Mouse (Mus musculus) 3134 (cell line): ENCODE results near the gene Slc38a4.

Experiments used
- DNase-seq: peaks from one replicate; pipeline ENCODE4 v3.0.0-alpha.2; 2011; ENCODE audit warnings: low spot score; ENCODE audit not compliant: insufficient read length; ENCODE audit errors: extremely low read depth

Slc38a4 gene

GRCm38 (mm10) chr15:97054767-97055489 is 828 bp downstream of the Slc38a4 start:
- no peak for DNase-seq

- no peak for DNase-seq
These were observed 1.6 kb downstream of the Slc38a4 start for GRCm38 (mm10) chr15:97054131-97054530.

GRCm38 (mm10) chr15:97050436-97050835 is 5.3 kb downstream of the Slc38a4 start:
- DNase-seq = no peak

GRCm38 (mm10) chr15:97050011-97050410 is 5.7 kb downstream of the Slc38a4 start:
- no peak for DNase-seq

GRCm38 (mm10) chr15:97049281-97049841 is 6.4 kb downstream of the Slc38a4 start:
- no peak for DNase-seq

- no peak for DNase-seq
These were observed 7.5 kb downstream of the Slc38a4 start for GRCm38 (mm10) chr15:97048267-97048666.

- DNase-seq = no peak
These were observed 11.8 kb downstream of the Slc38a4 start for GRCm38 (mm10) chr15:97043921-97044320.

GRCm38 (mm10) chr15:97042001-97042491 is 13.7 kb downstream of the Slc38a4 start:
- no peak for DNase-seq

- DNase-seq = no peak
These were observed 14.6 kb downstream of the Slc38a4 start for GRCm38 (mm10) chr15:97041182-97041581.

- DNase-seq = no peak
These were observed 18.0 kb downstream of the Slc38a4 start for GRCm38 (mm10) chr15:97037710-97038109.

- no peak for DNase-seq
These were observed 19.9 kb downstream of the Slc38a4 start for GRCm38 (mm10) chr15:97035892-97036291.

GRCm38 (mm10) chr15:97033485-97033991 is 22.2 kb downstream of the Slc38a4 start:
- peak; percentile 74 for DNase-seq

- DNase-seq = no peak
These were observed 23.9 kb downstream of the Slc38a4 start for GRCm38 (mm10) chr15:97031886-97032285.

- DNase-seq = no peak
These were observed 24.7 kb downstream of the Slc38a4 start for GRCm38 (mm10) chr15:97030984-97031492.

- DNase-seq = no peak
These were observed 25.6 kb downstream of the Slc38a4 start for GRCm38 (mm10) chr15:97030136-97030535.

- no peak for DNase-seq
These were observed 26.5 kb downstream of the Slc38a4 start for GRCm38 (mm10) chr15:97029064-97029791.

GRCm38 (mm10) chr15:97028651-97029050 is 27.1 kb downstream of the Slc38a4 start:
- no peak for DNase-seq

- no peak for DNase-seq
These were observed 27.6 kb downstream of the Slc38a4 start for GRCm38 (mm10) chr15:97028046-97028634.

GRCm38 (mm10) chr15:97026670-97027069 is 29.1 kb downstream of the Slc38a4 start:
- no peak for DNase-seq

GRCm38 (mm10) chr15:97022764-97023163 is 33.0 kb downstream of the Slc38a4 start:
- DNase-seq = no peak

- no peak for DNase-seq
These were observed 33.5 kb downstream of the Slc38a4 start for GRCm38 (mm10) chr15:97022213-97022612.
